Mouse (Mus musculus): ENCODE results near the gene Park7.

DNA sequence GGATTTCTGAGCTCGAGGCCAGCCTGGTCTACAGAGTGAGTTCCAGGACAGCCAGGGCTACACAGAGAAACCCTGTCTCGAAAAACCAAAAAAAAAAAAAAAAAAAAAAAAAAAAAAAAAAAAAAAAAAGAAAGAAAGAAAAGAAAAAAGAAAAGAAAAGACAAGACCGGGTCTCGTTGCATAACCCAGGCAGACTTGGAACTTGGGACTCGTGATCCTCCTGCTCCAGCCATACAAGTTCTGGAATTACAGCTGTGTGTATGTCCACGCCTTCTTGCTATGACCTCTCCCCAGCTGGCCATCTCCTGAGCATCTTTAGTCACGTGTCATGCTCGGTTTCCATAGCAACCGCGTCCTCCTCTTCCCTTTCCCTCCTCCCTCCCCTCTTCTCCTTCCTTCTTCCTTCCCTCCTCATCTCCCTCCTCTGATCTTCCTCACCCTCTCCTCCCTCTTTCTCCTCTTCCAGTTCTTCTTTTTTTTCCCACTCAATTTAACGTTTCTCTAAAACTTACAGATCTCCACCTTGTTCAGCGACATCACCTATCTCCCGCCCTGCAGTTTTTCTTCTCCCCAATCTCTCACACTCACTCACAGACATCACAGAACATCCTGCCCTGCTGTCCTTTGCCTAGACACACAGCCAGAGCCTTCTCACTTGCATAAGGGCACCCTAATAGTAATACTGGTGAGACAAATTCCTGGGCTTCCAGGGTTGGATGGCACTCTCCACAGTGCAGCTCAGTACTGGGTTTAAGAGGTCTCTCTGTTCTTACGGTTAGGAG, 12.9 kb upstream of the Park7 start:
- no peak for TF ChIP-seq GATA1 (IDR thresholded peaks at IDR 0.05; ENCODE audit: borderline replicate concordance, low read length)
- no peak for TF ChIP-seq FLI1 (IDR thresholded peaks at IDR 0.05; ENCODE audit: low read length)
